Mouse (Mus musculus) stomach, embryonic 16.5 days (tissue): ENCODE data around the gene Phxr2. TPM values are rescaled to one million over a fixed set of nuclear protein-coding genes. Genes with fewer than 3 reads are reported as not detected.

Source experiments
- ATAC-seq: fragments of 200-750 bp; cut with Nextera tagmentation; 2 replicates; pipeline ENCODE4 v1.8.0; 2017; ENCODE audit warnings: moderate number of reproducible peaks, moderate TSS enrichment; ENCODE audit not compliant: insufficient read depth, low FRiP score
- H3K27ac ChIP-seq: fragments of 300-500 bp; sonication (generic); 2 replicates; pipeline ENCODE4 v1.5.1; 2014; ENCODE audit warnings: low read length
- H3K27me3 ChIP-seq: fragments of 300-500 bp; sonication (generic); 2 replicates; pipeline ENCODE4 v1.6.1; 2014; ENCODE audit warnings: low read length, control low read depth, mixed read lengths; ENCODE audit not compliant: control insufficient read depth, insufficient read depth
- H3K36me3 ChIP-seq: fragments of 300-500 bp; sonication (generic); 2 replicates; pipeline ENCODE4 v1.6.1; 2014; ENCODE audit warnings: low read length; ENCODE audit not compliant: control insufficient read depth, insufficient read depth
- H3K4me1 ChIP-seq: fragments of 300-500 bp; sonication (generic); 2 replicates; pipeline ENCODE4 v1.6.1; 2014; ENCODE audit warnings: low read length, control low read depth, mixed read lengths; ENCODE audit not compliant: control insufficient read depth, insufficient read depth
- H3K4me2 ChIP-seq: fragments of 300-500 bp; sonication (generic); 2 replicates; pipeline ENCODE4 v1.6.1; 2014; ENCODE audit warnings: low read depth, low read length, mixed read lengths
- H3K4me3 ChIP-seq: fragments of 300-500 bp; sonication (generic); replicated peaks from 2 replicates; pipeline ENCODE4 v1.5.1; 2014; ENCODE audit warnings: mild to moderate bottlenecking, low read length
- H3K9ac ChIP-seq: fragments of 300-500 bp; sonication (generic); 2 replicates; pipeline ENCODE4 v1.6.1; 2014; ENCODE audit warnings: low read length
- H3K9me3 ChIP-seq: fragments of 300-500 bp; sonication (generic); replicated peaks from 2 replicates; pipeline ENCODE4 v1.6.1; 2016; ENCODE audit warnings: low read length, control low read depth; ENCODE audit not compliant: control insufficient read depth
- WGBS: fragments of 180-500 bp; shearing (Covaris S2); extraction: QIAGEN DNeasy Blood & Tissue Kit; methylation state at CpG from one replicate; pipeline ENCODE4 v1.1.7; 2014; 5-methylcytosine and 5-hydroxymethylcytosine counted together
- polyA plus RNA-seq: library from polyadenylated mRNA; unstranded; fragments of >200 nt; fragmentation: Nextera tagmentation; extraction: Ambion mirVana; gene quantifications from 2 replicates; pipeline ENCODE4 v1.2.1, GENCODE M21; 2015

Gene Phxr2
- polyA plus RNA-seq, 1 experiment from 2014 or later = not detected

DNA sequence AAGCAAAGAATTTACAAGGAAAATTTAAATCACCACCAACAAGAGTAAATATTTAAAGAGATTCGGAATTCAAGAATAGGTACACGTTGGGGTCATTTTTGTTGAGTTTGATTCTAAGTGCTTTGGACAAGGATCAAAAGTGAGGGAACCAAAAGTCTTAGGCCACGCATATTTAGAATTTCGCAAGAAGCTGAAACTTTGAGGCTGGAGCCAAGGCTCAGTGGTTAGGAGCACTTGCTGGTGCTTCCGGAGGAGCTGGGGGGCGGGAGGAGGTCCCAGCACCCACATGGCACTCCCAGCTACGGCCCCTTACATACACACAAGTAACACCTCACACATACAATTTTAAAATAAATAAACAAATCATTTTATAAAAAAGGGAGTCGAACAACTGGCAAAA, 20.5 kb upstream of the Phxr2 start:
- no peak for ATAC-seq
- Histone ChIP-seq H3K27me3 (no peaks in the 10 kb centered on the region), H3K9ac (no peak overlapping the region), H3K36me3 (peaks cover 4% of the 10 kb centered on the region; the same call in 1 of the 2 replicates), H3K9me3 (no peaks in the 10 kb centered on the region), H3K4me3 (no peak overlapping the region), H3K4me2 (no peak overlapping the region), H3K4me1 (no peaks in the 10 kb centered on the region), H3K27ac (no peak overlapping the region)
- 86% methylated on average over 8 of the region's 8 CpGs for WGBS

DNA sequence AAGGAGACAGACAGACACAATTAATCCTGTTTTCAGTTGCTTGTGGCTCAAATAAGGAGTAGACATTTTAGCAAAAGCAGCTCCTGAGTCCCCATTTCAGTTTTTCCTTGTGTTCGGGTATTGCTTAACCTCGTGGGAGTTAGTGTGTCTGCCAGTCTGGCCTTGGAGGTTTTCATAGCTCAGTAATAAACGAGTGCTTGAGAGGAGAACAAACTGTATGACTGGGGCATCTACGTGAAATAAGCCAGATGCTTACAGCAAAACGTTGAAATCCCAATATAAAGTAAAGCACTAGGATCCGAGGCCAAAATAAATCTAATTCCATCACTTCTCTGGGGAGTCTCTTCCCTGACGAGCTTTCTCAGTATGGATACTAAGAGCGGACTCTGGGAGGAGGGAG, 19.5 kb upstream of the Phxr2 start:
- Histone ChIP-seq H3K9ac (no peak overlapping the region), H3K4me1 (no peaks in the 10 kb centered on the region), H3K27me3 (no peaks in the 10 kb centered on the region), H3K27ac (no peak overlapping the region), H3K36me3 (peaks cover 4% of the 10 kb centered on the region; the same call in 1 of the 2 replicates), H3K4me2 (no peak overlapping the region), H3K9me3 (no peaks in the 10 kb centered on the region), H3K4me3 (no peak overlapping the region)
- 63% methylated on average over 8 of the region's 8 CpGs for WGBS
- ATAC-seq = no peak

DNA sequence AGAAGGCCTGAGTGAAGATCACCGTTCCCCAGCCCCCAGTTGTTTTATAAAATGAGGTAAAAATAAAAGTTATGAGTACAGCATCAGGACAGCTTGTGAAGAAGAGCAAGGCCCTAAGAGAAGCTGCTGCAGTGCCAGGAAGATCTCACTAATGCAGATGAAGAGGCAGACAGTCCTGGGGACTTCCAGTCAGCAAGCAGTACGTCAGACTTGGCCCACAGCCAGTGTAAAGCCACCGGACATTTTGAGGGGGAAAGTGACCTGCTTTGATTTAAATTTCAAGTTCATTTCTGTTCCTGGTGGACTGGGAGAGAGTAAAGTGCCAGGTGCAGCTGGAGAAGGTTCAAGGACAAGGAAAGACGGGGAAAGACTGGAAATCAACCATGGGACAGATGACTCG, 10.2 kb upstream of the Phxr2 start:
- H3K27ac ChIP-seq = no peak overlapping the region
- no peak overlapping the region for H3K4me3 ChIP-seq
- peaks cover 16% of the 10 kb centered on the region for H3K4me1 ChIP-seq
- H3K27me3 ChIP-seq = no peaks in the 10 kb centered on the region
- H3K36me3 ChIP-seq = no peaks in the 10 kb centered on the region
- ATAC-seq = no peak
- WGBS = 54% methylated on average over 5 of the region's 5 CpGs
- no peak overlapping the region for H3K4me2 ChIP-seq
- no peaks in the 10 kb centered on the region for H3K9me3 ChIP-seq
- no peak overlapping the region for H3K9ac ChIP-seq

DNA sequence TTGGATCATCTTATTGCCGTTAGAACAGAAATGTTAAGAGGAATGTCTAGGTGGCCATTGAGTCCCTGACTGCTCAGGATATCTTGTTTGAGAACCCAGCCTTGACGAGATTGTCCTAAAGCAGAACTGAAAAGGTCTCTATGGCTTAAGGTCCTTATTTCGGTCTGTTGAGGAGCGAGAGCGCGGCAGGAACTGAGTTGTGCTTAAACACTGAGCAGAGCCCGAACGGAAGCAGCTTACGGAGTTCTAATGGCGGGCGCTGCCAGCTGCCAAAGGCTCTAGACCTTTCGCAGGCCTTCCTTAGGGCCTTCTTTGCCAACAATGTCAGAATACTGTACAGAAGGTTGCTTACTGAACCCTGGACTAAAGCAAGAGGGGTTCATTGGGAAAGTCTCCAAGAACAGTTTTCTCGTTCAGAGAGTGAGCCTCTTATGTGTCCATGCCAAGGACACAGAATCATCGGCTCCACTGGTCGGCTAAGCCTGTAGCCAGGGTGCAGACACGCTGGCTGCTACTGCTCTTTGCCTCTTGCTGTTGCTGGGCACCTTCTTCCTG, 7.3 kb upstream of the Phxr2 start:
- Histone ChIP-seq H3K4me1 (peaks cover 21% of the 10 kb centered on the region), H3K9ac (no peak overlapping the region), H3K4me2 (no peak overlapping the region), H3K36me3 (no peaks in the 10 kb centered on the region), H3K27ac (peak overlapping the region; percentile 66), H3K4me3 (no peak overlapping the region), H3K27me3 (no peaks in the 10 kb centered on the region), H3K9me3 (no peaks in the 10 kb centered on the region)
- no peak for ATAC-seq
- WGBS = 91% methylated on average over 16 of the region's 16 CpGs

DNA sequence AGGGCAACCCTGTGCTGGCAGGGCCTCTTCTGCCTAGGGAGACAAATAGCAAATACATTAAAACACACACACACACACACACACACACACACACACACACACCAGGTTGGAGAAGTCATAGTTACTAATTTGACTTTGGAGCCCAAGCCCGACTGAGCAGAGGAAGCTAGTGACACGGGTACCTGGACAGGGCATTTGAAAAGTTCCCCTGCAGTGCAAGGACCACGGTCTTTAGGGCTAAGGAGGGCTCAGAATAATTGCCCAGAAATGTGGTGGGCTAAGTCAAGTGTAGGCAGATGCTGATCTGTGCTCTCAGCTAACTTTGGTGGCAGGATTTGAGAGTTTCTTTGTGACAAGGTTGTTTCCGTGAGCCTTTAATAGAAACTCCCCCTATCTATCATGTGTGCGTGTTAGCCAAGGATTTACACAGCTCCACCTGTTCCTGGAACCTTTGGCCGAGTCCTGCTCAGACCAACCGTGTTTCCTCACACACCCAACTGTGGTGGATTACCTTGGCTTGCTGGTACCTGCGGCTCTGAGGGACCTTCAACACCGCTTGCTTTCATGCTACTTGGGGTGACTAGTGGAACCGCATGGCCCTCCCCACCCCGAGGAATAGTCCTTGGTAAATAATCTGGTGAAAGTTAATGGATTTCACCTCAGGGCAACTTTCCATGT, 6.6 kb upstream of the Phxr2 start:
- Histone ChIP-seq H3K4me2 (no peak overlapping the region; the same call in 1 of the 2 replicates), H3K9ac (peak overlapping the region; percentile 27; the same call in 1 of the 2 replicates), H3K27ac (peak overlapping the region; percentile 93), H3K27me3 (no peaks in the 10 kb centered on the region), H3K4me3 (no peak overlapping the region), H3K4me1 (peaks cover 23% of the 10 kb centered on the region), H3K36me3 (no peaks in the 10 kb centered on the region), H3K9me3 (no peaks in the 10 kb centered on the region)
- peak; percentile 90 for ATAC-seq
- 64% methylated on average over 11 of the region's 11 CpGs for WGBS

DNA sequence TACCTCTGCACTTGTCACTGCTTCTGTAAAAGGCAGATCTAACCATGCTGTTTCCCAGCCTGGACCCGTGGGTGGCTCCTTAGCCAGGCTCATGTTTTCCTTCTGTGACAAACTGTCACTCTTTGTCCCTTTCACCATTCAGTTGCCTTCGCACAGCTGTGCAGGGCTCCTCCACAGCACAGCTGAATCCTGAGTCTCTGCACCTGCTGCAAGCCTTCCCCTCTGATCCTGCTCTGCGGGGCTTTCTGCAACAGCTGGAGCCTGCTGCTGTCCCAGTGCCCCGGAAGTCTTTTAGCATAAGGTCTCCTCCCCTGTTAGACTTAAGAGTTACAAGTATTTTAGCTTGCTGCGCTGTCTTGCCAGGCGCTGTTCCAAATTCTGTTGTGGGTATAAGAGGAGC, 6.1 kb upstream of the Phxr2 start:
- no peak overlapping the region; the same call in none of the 2 replicates for H3K4me2 ChIP-seq
- ATAC-seq = peak; percentile 48; the same call in 1 of the 2 replicates
- no peaks in the 10 kb centered on the region for H3K27me3 ChIP-seq
- H3K4me3 ChIP-seq = no peak overlapping the region
- peak overlapping the region; percentile 27; the same call in 1 of the 2 replicates for H3K9ac ChIP-seq
- H3K27ac ChIP-seq = peak overlapping the region; percentile 93
- H3K9me3 ChIP-seq = no peaks in the 10 kb centered on the region
- H3K36me3 ChIP-seq = no peaks in the 10 kb centered on the region
- H3K4me1 ChIP-seq = peaks cover 23% of the 10 kb centered on the region
- WGBS = 52% methylated on average over 6 of the region's 6 CpGs

DNA sequence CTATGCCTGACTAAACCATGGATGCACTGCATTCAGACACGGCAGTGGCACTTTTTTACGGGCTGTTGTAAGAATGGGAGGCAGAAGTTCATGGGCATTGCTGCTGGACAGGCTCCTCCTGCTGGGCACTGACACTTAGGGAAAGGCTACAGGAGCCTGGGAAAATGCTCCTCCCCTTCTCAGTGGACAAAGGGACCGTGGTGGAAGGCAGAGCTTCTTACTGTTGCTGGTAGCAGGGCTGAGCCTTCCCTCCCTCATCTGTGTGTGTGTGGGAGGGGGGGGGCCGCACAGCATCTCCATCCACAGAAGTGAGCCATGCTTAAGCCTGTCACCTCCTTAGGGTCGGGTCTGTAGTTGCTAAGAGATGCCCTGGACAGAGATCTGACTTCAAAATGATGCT, 5.2 kb upstream of the Phxr2 start:
- Histone ChIP-seq H3K4me3 (no peak overlapping the region), H3K27ac (peak overlapping the region; percentile 93), H3K9ac (0 out of 2 replicates have a peak overlapping the region, but pooled peaks have one; percentile 28), H3K4me1 (peaks cover 22% of the 10 kb centered on the region), H3K27me3 (no peaks in the 10 kb centered on the region), H3K4me2 (no peak overlapping the region), H3K36me3 (no peaks in the 10 kb centered on the region), H3K9me3 (no peaks in the 10 kb centered on the region)
- 76% methylated on average over 5 of the region's 5 CpGs for WGBS
- no peak for ATAC-seq

DNA sequence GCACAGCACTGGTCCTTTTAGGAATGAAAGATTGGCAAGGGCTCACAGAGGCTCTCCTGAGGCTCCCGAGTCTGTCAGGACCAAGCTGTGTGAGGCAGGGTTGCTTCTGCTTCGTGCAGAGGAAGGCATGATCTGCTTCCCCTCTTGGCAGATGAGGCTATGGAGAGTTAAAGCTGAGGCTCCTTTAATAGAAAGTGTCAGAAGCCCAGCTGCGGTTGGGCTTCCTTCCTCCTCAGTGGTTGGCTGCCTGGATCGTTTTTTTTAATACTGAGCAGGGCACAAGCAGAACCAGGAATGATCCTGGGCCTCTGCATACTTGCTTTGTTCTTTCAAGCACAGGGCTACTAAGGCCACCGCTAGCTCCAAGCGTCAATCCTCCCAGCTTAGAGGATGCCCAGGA, 4.5 kb upstream of the Phxr2 start:
- Histone ChIP-seq H3K9me3 (no peaks in the 10 kb centered on the region), H3K4me3 (no peak overlapping the region), H3K36me3 (no peaks in the 10 kb centered on the region), H3K4me2 (no peak overlapping the region), H3K27ac (peak overlapping the region; percentile 43), H3K9ac (no peak overlapping the region), H3K27me3 (no peaks in the 10 kb centered on the region), H3K4me1 (peaks cover 21% of the 10 kb centered on the region)
- no peak for ATAC-seq
- 38% methylated on average over 6 of the region's 6 CpGs for WGBS

DNA sequence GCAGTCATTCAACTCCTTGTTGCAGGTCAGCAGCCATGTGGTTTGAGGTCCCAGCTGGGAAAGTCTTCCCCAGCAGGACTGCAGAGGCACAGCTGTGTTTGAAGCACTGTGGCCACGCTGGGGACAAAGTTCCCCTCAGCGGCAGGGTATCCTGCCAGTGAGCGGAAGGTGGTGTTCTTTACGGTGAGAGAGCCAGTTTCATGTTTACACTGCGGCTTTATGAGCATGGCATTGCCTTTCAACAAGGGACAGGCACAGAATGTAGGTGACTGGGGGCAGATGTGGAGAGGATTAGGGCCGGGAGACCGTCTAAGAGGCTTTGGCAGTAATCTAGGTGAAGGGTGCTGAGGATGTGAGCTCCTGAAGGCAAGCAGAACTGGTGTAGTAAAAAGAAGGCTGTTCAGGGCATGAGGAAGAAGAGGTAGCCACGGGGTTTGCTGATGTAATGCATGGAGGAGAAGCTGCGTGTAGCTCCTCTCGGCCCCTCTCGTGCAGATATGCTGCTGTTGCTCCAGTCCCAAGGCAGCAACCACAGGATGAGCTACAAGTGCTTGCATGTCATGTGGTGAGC, 1.7 kb upstream of the Phxr2 start:
- Histone ChIP-seq H3K9ac (0 out of 2 replicates have a peak overlapping the region, but pooled peaks have one; percentile 10), H3K9me3 (no peaks in the 10 kb centered on the region), H3K4me3 (no peak overlapping the region), H3K27ac (peak overlapping the region; percentile 69), H3K4me2 (no peak overlapping the region; the same call in 1 of the 2 replicates), H3K4me1 (peaks cover 21% of the 10 kb centered on the region), H3K27me3 (no peaks in the 10 kb centered on the region), H3K36me3 (no peaks in the 10 kb centered on the region)
- ATAC-seq = peak; percentile 56; the same call in 1 of the 2 replicates
- WGBS = 59% methylated on average over 11 of the region's 11 CpGs
